Mouse (Mus musculus) layer of hippocampus, postnatal 25 days (tissue): Measurements from ENCODE around the gene Ntrk3. TPM values are rescaled to one million over a fixed set of nuclear protein-coding genes. Genes with fewer than 3 reads are reported as not detected.
A peak's percentile ranks its signal among the peaks of the same experiment; 100 is the strongest.

Experiments
- DNase-seq, 2 experiments: peaks; one replicate each; pipeline ENCODE4 v3.0.0; 2022; ENCODE audit warnings: mixed read lengths in 2 of 2, low spot score in 1 of 2; ENCODE audit errors: extremely low spot score in 1 of 2
- total RNA-seq, 2 experiments: library from RNA; stranded (reverse); gene quantifications; 2 replicates each; pipeline ENCODE4 v1.2.3; 2021

The Ntrk3 gene
- total RNA-seq, result 100 to 1,000 TPM; 171 to 232 TPM

- no peak for DNase-seq
Observed at GRCm38 (mm10) chr7:78737614-78738210, at the start of gene Ntrk3. Gene Ntrk3 (minus strand): TSS chr7:78738012.

- DNase-seq, result no peak
Observed at GRCm38 (mm10) chr7:78785906-78786305, 48.1 kb upstream of the Ntrk3 start.

GRCm38 (mm10) chr7:78782639-78783581, 45.1 kb upstream of the Ntrk3 start, which contains the start of the genes Mrps11 and Mrpl46:
Gene Mrps11 (plus strand): TSS chr7:78783119.
Gene Mrpl46 (minus strand): TSS chr7:78783531.
- peak; percentile 67 to 80 for DNase-seq

- no peak for DNase-seq
Observed at GRCm38 (mm10) chr7:78778741-78779140, 40.9 kb upstream of the Ntrk3 start.

GRCm38 (mm10) chr7:78770936-78771335, 33.1 kb upstream of the Ntrk3 start:
- DNase-seq, result no peak

GRCm38 (mm10) chr7:78769075-78769652, 31.4 kb upstream of the Ntrk3 start:
- DNase-seq, result no peak

- no peak for DNase-seq
Observed at GRCm38 (mm10) chr7:78767929-78768531, 30.2 kb upstream of the Ntrk3 start.

- peak; percentile 91 to 97 for DNase-seq
Observed at GRCm38 (mm10) chr7:78766019-78766683, 28.3 kb upstream of the Ntrk3 start.

- no peak for DNase-seq
Observed at GRCm38 (mm10) chr7:78765215-78765631, 27.4 kb upstream of the Ntrk3 start.

- DNase-seq, result no peak
Observed at GRCm38 (mm10) chr7:78763801-78764200, 26.0 kb upstream of the Ntrk3 start.

- peak; percentile 13 to 18 for DNase-seq
Observed at GRCm38 (mm10) chr7:78754458-78755000, 16.7 kb upstream of the Ntrk3 start.

GRCm38 (mm10) chr7:78753752-78754457, 16.1 kb upstream of the Ntrk3 start:
- DNase-seq, result no peak

- DNase-seq, result no peak
Observed at GRCm38 (mm10) chr7:78752961-78753360, 15.1 kb upstream of the Ntrk3 start.

GRCm38 (mm10) chr7:78743731-78744385, 6.0 kb upstream of the Ntrk3 start:
- DNase-seq, result no peak

- DNase-seq, result no peak
Observed at GRCm38 (mm10) chr7:78739351-78740000, 1.7 kb upstream of the Ntrk3 start.

GRCm38 (mm10) chr7:78737196-78737595, 616 bp downstream of the Ntrk3 start:
- no peak for DNase-seq

GRCm38 (mm10) chr7:78731391-78731790, 6.4 kb downstream of the Ntrk3 start:
- DNase-seq, result no peak

GRCm38 (mm10) chr7:78724591-78724990, 13.2 kb downstream of the Ntrk3 start:
- DNase-seq, result no peak
